Mouse (Mus musculus): ENCODE data around the gene Arhgap15. TPM values are rescaled to one million over a fixed set of nuclear protein-coding genes. Genes with fewer than 3 reads are reported as not detected.

Gene Arhgap15
- polyA plus RNA-seq, 1 experiment, result not detected

- Histone ChIP-seq H3K27ac (ENCODE audit: insufficient read depth, low read length) (no peak overlapping the region), H3K4me1 (ENCODE audit: control insufficient read depth, insufficient read depth, low read length) (no peaks in the 10 kb centered on the region), H3K4me3 (ENCODE audit: insufficient read depth, low read length) (no peak overlapping the region)
- TF ChIP-seq CTCF (IDR thresholded peaks at IDR 0.05; ENCODE audit: borderline replicate concordance, insufficient read depth, low read length) (no peak), POLR2A (IDR thresholded peaks at IDR 0.05; ENCODE audit: low read depth, low read length) (no peak)
Measured at GRCm38 (mm10) chr2:44319479-44319878, 570.9 kb downstream of the Arhgap15 start.

GRCm38 (mm10) chr2:44323813-44324212 is 575.2 kb downstream of the Arhgap15 start:
- H3K4me3 ChIP-seq (ENCODE audit: insufficient read depth, low read length), result no peak overlapping the region
- H3K27ac ChIP-seq (ENCODE audit: insufficient read depth, low read length), result no peak overlapping the region
- no peak for TF ChIP-seq CTCF (IDR thresholded peaks at IDR 0.05; ENCODE audit: borderline replicate concordance, insufficient read depth, low read length)
- TF ChIP-seq POLR2A (IDR thresholded peaks at IDR 0.05; ENCODE audit: low read depth, low read length), result no peak
- no peaks in the 10 kb centered on the region for H3K4me1 ChIP-seq (ENCODE audit: control insufficient read depth, insufficient read depth, low read length)

GRCm38 (mm10) chr2:44333295-44333694 is 584.7 kb downstream of the Arhgap15 start:
- TF ChIP-seq POLR2A (IDR thresholded peaks at IDR 0.05; ENCODE audit: low read depth, low read length) (no peak), CTCF (IDR thresholded peaks at IDR 0.05; ENCODE audit: borderline replicate concordance, insufficient read depth, low read length) (no peak)
- no peak overlapping the region for H3K27ac ChIP-seq (ENCODE audit: insufficient read depth, low read length)
- H3K4me1 ChIP-seq (ENCODE audit: control insufficient read depth, insufficient read depth, low read length), result no peaks in the 10 kb centered on the region
- no peak overlapping the region for H3K4me3 ChIP-seq (ENCODE audit: insufficient read depth, low read length)

- TF ChIP-seq CTCF (IDR thresholded peaks at IDR 0.05; ENCODE audit: borderline replicate concordance, insufficient read depth, low read length) (no peak), POLR2A (IDR thresholded peaks at IDR 0.05; ENCODE audit: low read depth, low read length) (no peak)
- no peak overlapping the region for H3K27ac ChIP-seq (ENCODE audit: insufficient read depth, low read length)
- H3K4me1 ChIP-seq (ENCODE audit: control insufficient read depth, insufficient read depth, low read length), result no peaks in the 10 kb centered on the region
- no peak overlapping the region for H3K4me3 ChIP-seq (ENCODE audit: insufficient read depth, low read length)
Measured at GRCm38 (mm10) chr2:44334006-44334405, 585.4 kb downstream of the Arhgap15 start.

GRCm38 (mm10) chr2:44334517-44334916 is 585.9 kb downstream of the Arhgap15 start:
- H3K27ac ChIP-seq (ENCODE audit: insufficient read depth, low read length), result no peak overlapping the region
- no peaks in the 10 kb centered on the region for H3K4me1 ChIP-seq (ENCODE audit: control insufficient read depth, insufficient read depth, low read length)
- TF ChIP-seq CTCF (IDR thresholded peaks at IDR 0.05; ENCODE audit: borderline replicate concordance, insufficient read depth, low read length), result no peak
- no peak for TF ChIP-seq POLR2A (IDR thresholded peaks at IDR 0.05; ENCODE audit: low read depth, low read length)
- no peak overlapping the region for H3K4me3 ChIP-seq (ENCODE audit: insufficient read depth, low read length)

GRCm38 (mm10) chr2:44336720-44337354 is 588.2 kb downstream of the Arhgap15 start:
- Histone ChIP-seq H3K27ac (ENCODE audit: insufficient read depth, low read length) (no peak overlapping the region), H3K4me1 (ENCODE audit: control insufficient read depth, insufficient read depth, low read length) (no peaks in the 10 kb centered on the region; the same call in 1 of the 2 replicates), H3K4me3 (ENCODE audit: insufficient read depth, low read length) (no peak overlapping the region)
- TF ChIP-seq POLR2A (IDR thresholded peaks at IDR 0.05; ENCODE audit: low read depth, low read length) (no peak), CTCF (IDR thresholded peaks at IDR 0.05; ENCODE audit: borderline replicate concordance, insufficient read depth, low read length) (no peak)

- no peak overlapping the region for H3K27ac ChIP-seq (ENCODE audit: insufficient read depth, low read length)
- no peaks in the 10 kb centered on the region; the same call in 1 of the 2 replicates for H3K4me1 ChIP-seq (ENCODE audit: control insufficient read depth, insufficient read depth, low read length)
- no peak overlapping the region for H3K4me3 ChIP-seq (ENCODE audit: insufficient read depth, low read length)
- no peak for TF ChIP-seq CTCF (IDR thresholded peaks at IDR 0.05; ENCODE audit: borderline replicate concordance, insufficient read depth, low read length)
- TF ChIP-seq POLR2A (IDR thresholded peaks at IDR 0.05; ENCODE audit: low read depth, low read length), result no peak
Measured at GRCm38 (mm10) chr2:44338467-44338866, 589.8 kb downstream of the Arhgap15 start.

GRCm38 (mm10) chr2:44341091-44341571 is 592.5 kb downstream of the Arhgap15 start:
- peak overlapping the region; percentile 18; the same call in 1 of the 2 replicates for H3K27ac ChIP-seq (ENCODE audit: insufficient read depth, low read length)
- no peaks in the 10 kb centered on the region; the same call in 1 of the 2 replicates for H3K4me1 ChIP-seq (ENCODE audit: control insufficient read depth, insufficient read depth, low read length)
- TF ChIP-seq POLR2A (IDR thresholded peaks at IDR 0.05; ENCODE audit: low read depth, low read length) (no peak), CTCF (IDR thresholded peaks at IDR 0.05; ENCODE audit: borderline replicate concordance, insufficient read depth, low read length) (no peak)
- no peak overlapping the region for H3K4me3 ChIP-seq (ENCODE audit: insufficient read depth, low read length)

- H3K4me3 ChIP-seq (ENCODE audit: insufficient read depth, low read length), result no peak overlapping the region
- H3K4me1 ChIP-seq (ENCODE audit: control insufficient read depth, insufficient read depth, low read length), result no peaks in the 10 kb centered on the region; the same call in 1 of the 2 replicates
- no peak for TF ChIP-seq CTCF (IDR thresholded peaks at IDR 0.05; ENCODE audit: borderline replicate concordance, insufficient read depth, low read length)
- TF ChIP-seq POLR2A (IDR thresholded peaks at IDR 0.05; ENCODE audit: low read depth, low read length), result no peak
- H3K27ac ChIP-seq (ENCODE audit: insufficient read depth, low read length), result no peak overlapping the region
Measured at GRCm38 (mm10) chr2:44344861-44345260, 596.2 kb downstream of the Arhgap15 start.

- TF ChIP-seq POLR2A (IDR thresholded peaks at IDR 0.05; ENCODE audit: low read depth, low read length) (no peak), CTCF (IDR thresholded peaks at IDR 0.05; ENCODE audit: borderline replicate concordance, insufficient read depth, low read length) (no peak)
- Histone ChIP-seq H3K4me1 (ENCODE audit: control insufficient read depth, insufficient read depth, low read length) (no peaks in the 10 kb centered on the region; the same call in 1 of the 2 replicates), H3K27ac (ENCODE audit: insufficient read depth, low read length) (no peak overlapping the region), H3K4me3 (ENCODE audit: insufficient read depth, low read length) (no peak overlapping the region)
Measured at GRCm38 (mm10) chr2:44345325-44345945, 596.8 kb downstream of the Arhgap15 start.

Measured in embryonic fibroblast, embryonic 13.5 days (primary cell).